8 mouse cellular contexts compared by ENCODE assay signal in genomic region chr10:95940901-95941767, GRCm38 (mm10). TPM values are rescaled to one million over a fixed set of nuclear protein-coding genes. Genes with fewer than 3 reads are reported as not detected.
DNase-seq lines count a peak whose midpoint lies in the region; ATAC-seq and TF ChIP-seq lines count a peak whose summit lies in the region.

No protein-coding gene starts in this region.

- peak overlapping the region; percentile 69 for H3K4me3 ChIP-seq in thymus, adult 2 months (ENCODE audit: control insufficient read depth, insufficient read depth, low read length)
- peak overlapping the region; percentile 83 for H3K4me3 ChIP-seq in forebrain, embryonic 13.5 days
- peak overlapping the region; percentile 61 for H3K4me3 ChIP-seq in liver, adult 2 months (ENCODE audit: insufficient read depth, low read depth, low read length)
- peak overlapping the region; percentile 77 for H3K4me3 ChIP-seq in olfactory bulb, adult 2 months (ENCODE audit: insufficient read depth, low read depth, low read length)

- no peaks in the 10 kb centered on the region for H3K9me3 ChIP-seq in forebrain, embryonic 13.5 days (replicated peaks)

- no peak for TF ChIP-seq CTCF in thymus, adult 2 months (IDR thresholded peaks at IDR 0.05; ENCODE audit: borderline replicate concordance, control insufficient read depth, extremely low read depth, insufficient read depth, low read length, poor library complexity)
- TF ChIP-seq CTCF in liver, adult 2 months (IDR thresholded peaks at IDR 0.05; ENCODE audit: low read depth, low read length): no peak
- no peak for TF ChIP-seq CTCF in olfactory bulb, adult 2 months (IDR thresholded peaks at IDR 0.05; ENCODE audit: insufficient read depth, low read depth, low read length)

- peak; percentile 14 for DNase-seq in embryo, embryonic 10 days (ENCODE audit: low spot score)
- DNase-seq in embryo, embryonic 11 days: no peak
- DNase-seq in thymus, adult 2 months: peak; percentile 48
- DNase-seq in thymus, adult 18-20 months: no peak
- peak; percentile 53 for DNase-seq in liver, adult 2 months (ENCODE audit: extremely low read depth, low read depth, low spot score)
- no peak for DNase-seq in layer of hippocampus, adult 9-11 months

- no peak overlapping the region for H3K27ac ChIP-seq in thymus, adult 2 months (ENCODE audit: control insufficient read depth, insufficient read depth, low read length)
- peak overlapping the region; percentile 82 for H3K27ac ChIP-seq in forebrain, embryonic 13.5 days
- H3K27ac ChIP-seq in liver, adult 2 months (replicated peaks; ENCODE audit: insufficient read depth, low read depth, low read length): peak overlapping the region; percentile 59
- H3K27ac ChIP-seq in olfactory bulb, adult 2 months (ENCODE audit: insufficient read depth, low read depth, low read length): no peak overlapping the region; the same call in 1 of the 2 replicates

- peaks cover 10% of the 10 kb centered on the region for H3K4me1 ChIP-seq in thymus, adult 2 months (replicated peaks; ENCODE audit: control insufficient read depth, insufficient read depth, low read length)
- H3K4me1 ChIP-seq in forebrain, embryonic 13.5 days: peaks cover 17% of the 10 kb centered on the region
- peaks cover 9% of the 10 kb centered on the region for H3K4me1 ChIP-seq in liver, adult 2 months (ENCODE audit: control insufficient read depth, insufficient read depth, low read length)
- no peaks in the 10 kb centered on the region for H3K4me1 ChIP-seq in olfactory bulb, adult 2 months (ENCODE audit: control insufficient read depth, insufficient read depth, low read length)

- H3K9ac ChIP-seq in forebrain, embryonic 13.5 days: peak overlapping the region; percentile 80
- H3K9ac ChIP-seq in liver, adult 2 months (ENCODE audit: low read depth, low read length): peak overlapping the region; percentile 93

- 5% methylated on average over 68 of the region's 69 CpGs for WGBS in thymus, adult 2 months
- WGBS in forebrain, embryonic 13.5 days: 5% methylated on average over 58 of the region's 69 CpGs
- WGBS in liver, adult 2 months: 3% methylated on average over 61 of the region's 69 CpGs
- 2% methylated on average over 65 of the region's 69 CpGs for WGBS in olfactory bulb, adult 2 months

- no peaks in the 10 kb centered on the region; the same call in 1 of the 2 replicates for H3K27me3 ChIP-seq in thymus, adult 2 months (ENCODE audit: control insufficient read depth, insufficient read depth, low read length)
- H3K27me3 ChIP-seq in forebrain, embryonic 13.5 days: no peaks in the 10 kb centered on the region
- no peaks in the 10 kb centered on the region for H3K27me3 ChIP-seq in liver, adult 2 months (ENCODE audit: control insufficient read depth, insufficient read depth, low read length)

- peak; percentile 88 for ATAC-seq in forebrain, embryonic 13.5 days

- no peaks in the 10 kb centered on the region for H3K36me3 ChIP-seq in thymus, adult 2 months (ENCODE audit: control insufficient read depth, insufficient read depth, low read length)
- no peaks in the 10 kb centered on the region for H3K36me3 ChIP-seq in forebrain, embryonic 13.5 days (ENCODE audit: poor library complexity, severe bottlenecking)
- H3K36me3 ChIP-seq in liver, adult 2 months (ENCODE audit: control insufficient read depth, insufficient read depth, low read length): no peaks in the 10 kb centered on the region

- H3K4me2 ChIP-seq in forebrain, embryonic 13.5 days: peak overlapping the region; percentile 90

- peaks cover 10% of the 10 kb centered on the region; the same call in 1 of the 2 replicates for H3K79me2 ChIP-seq in liver, adult 2 months (ENCODE audit: control insufficient read depth, insufficient read depth, low read length)

- no peak for TF ChIP-seq POLR2A in thymus, adult 2 months (IDR thresholded peaks at IDR 0.05; ENCODE audit: control insufficient read depth, extremely low read depth, insufficient read depth, low read length, poor library complexity)
- no peak for TF ChIP-seq POLR2A in liver, adult 2 months (IDR thresholded peaks at IDR 0.05; ENCODE audit: extremely low read depth, insufficient read depth, low read length)
- no peak for TF ChIP-seq POLR2A in olfactory bulb, adult 2 months (IDR thresholded peaks at IDR 0.05; ENCODE audit: insufficient read depth, low read depth, low read length)

RNA-seq across cellular contexts. Expression of gene Eea1, which starts 0.7 kb away (rescaled TPM):
- 1.5 TPM in 2 replicates for polyA plus RNA-seq in thymus, adult 2 months (2012; rRNA removed)
- polyA plus RNA-seq in forebrain, embryonic 13.5 days (2015; fragmentation: Nextera tagmentation; extraction: Ambion mirVana): 17.0 and 17.5 TPM in 2 replicates
- 15.6 and 19.6 TPM in 2 replicates for total RNA-seq in liver, adult 2 months (2014; rRNA removed)
- 2.6 and 3.1 TPM in 2 replicates for polyA plus RNA-seq in liver, adult 2 months (2012; rRNA removed)
- not detected in 2 replicates for polyA plus RNA-seq in olfactory bulb, adult 2 months (2012; ENCODE audit: insufficient read depth, insufficient read length, low replicate concordance, missing spikeins)

Comparison
In these comparisons a context has a peak if more than half of its experiments do, and no peak if none do; other contexts are left out.
1. DNase-seq: peak in embryo, embryonic 10 days (single experiment), thymus, adult 2 months (single experiment) and liver, adult 2 months (single experiment); none in embryo, embryonic 11 days (single experiment), thymus, adult 18-20 months (0 of 2) and layer of hippocampus, adult 9-11 months (single experiment).
2. H3K27ac ChIP-seq: peak in forebrain, embryonic 13.5 days (single experiment) and liver, adult 2 months (single experiment); none in thymus, adult 2 months (single experiment) and olfactory bulb, adult 2 months (single experiment).
3. Peak in every context shown above with its lines, with median percentiles within 50 percentile points of each other: H3K4me3 ChIP-seq.